Mouse (Mus musculus): ENCODE results near the gene Ap2a2. TPM values are rescaled to one million over a fixed set of nuclear protein-coding genes. Genes with fewer than 3 reads are reported as not detected.
"Not testable (repeated sequence)": the region's sequence is repeated elsewhere in the genome, so short reads cannot be mapped to it uniquely, and the experiment has no call there.

Gene Ap2a2
- polyA plus RNA-seq, 1 experiment from 2014 or later = 70.3 TPM

- Histone ChIP-seq H3K4me2 (ENCODE audit: low read depth, severe bottlenecking) (no peak overlapping the region), H3K9me3 (ENCODE audit: control insufficient read depth, low read length) (no peaks in the 10 kb centered on the region), H3K27me3 (ENCODE audit: control insufficient read depth, insufficient read depth, low read length) (no peaks in the 10 kb centered on the region), H3K4me3 (ENCODE audit: low read depth, low read length) (no peak overlapping the region), H3K36me3 (ENCODE audit: control insufficient read depth, insufficient read depth, low read length) (no peaks in the 10 kb centered on the region), H3K27ac (replicated peaks; ENCODE audit: low read depth, low read length) (no peak overlapping the region), H3K4me1 (ENCODE audit: control insufficient read depth, insufficient read depth, low read length) (no peaks in the 10 kb centered on the region), H3K9ac (ENCODE audit: low read length) (no peak overlapping the region)
- ATAC-seq (ENCODE audit: insufficient number of reproducible peaks, low FRiP score, low TSS enrichment, low read depth) = no peak
- DNase-seq (ENCODE audit: low spot score) = no peak
- 94% methylated on average over 2 of the region's 2 CpGs for WGBS
Measured at GRCm38 (mm10) chr7:141578943-141579342, 17.0 kb downstream of the Ap2a2 start.

GRCm38 (mm10) chr7:141581323-141581722, 19.4 kb downstream of the Ap2a2 start:
- no peak for DNase-seq (ENCODE audit: low spot score)
- Histone ChIP-seq H3K9me3 (ENCODE audit: control insufficient read depth, low read length) (no peaks in the 10 kb centered on the region), H3K27ac (replicated peaks; ENCODE audit: low read depth, low read length) (no peak overlapping the region), H3K36me3 (ENCODE audit: control insufficient read depth, insufficient read depth, low read length) (no peaks in the 10 kb centered on the region), H3K27me3 (ENCODE audit: control insufficient read depth, insufficient read depth, low read length) (no peaks in the 10 kb centered on the region), H3K9ac (ENCODE audit: low read length) (no peak overlapping the region), H3K4me3 (ENCODE audit: low read depth, low read length) (no peak overlapping the region), H3K4me1 (ENCODE audit: control insufficient read depth, insufficient read depth, low read length) (no peaks in the 10 kb centered on the region), H3K4me2 (ENCODE audit: low read depth, severe bottlenecking) (no peak overlapping the region)
- 83% methylated on average over 7 of the region's 7 CpGs for whole genome bisulfite sequencing
- ATAC-seq (ENCODE audit: insufficient number of reproducible peaks, low FRiP score, low TSS enrichment, low read depth) = no peak

DNA sequence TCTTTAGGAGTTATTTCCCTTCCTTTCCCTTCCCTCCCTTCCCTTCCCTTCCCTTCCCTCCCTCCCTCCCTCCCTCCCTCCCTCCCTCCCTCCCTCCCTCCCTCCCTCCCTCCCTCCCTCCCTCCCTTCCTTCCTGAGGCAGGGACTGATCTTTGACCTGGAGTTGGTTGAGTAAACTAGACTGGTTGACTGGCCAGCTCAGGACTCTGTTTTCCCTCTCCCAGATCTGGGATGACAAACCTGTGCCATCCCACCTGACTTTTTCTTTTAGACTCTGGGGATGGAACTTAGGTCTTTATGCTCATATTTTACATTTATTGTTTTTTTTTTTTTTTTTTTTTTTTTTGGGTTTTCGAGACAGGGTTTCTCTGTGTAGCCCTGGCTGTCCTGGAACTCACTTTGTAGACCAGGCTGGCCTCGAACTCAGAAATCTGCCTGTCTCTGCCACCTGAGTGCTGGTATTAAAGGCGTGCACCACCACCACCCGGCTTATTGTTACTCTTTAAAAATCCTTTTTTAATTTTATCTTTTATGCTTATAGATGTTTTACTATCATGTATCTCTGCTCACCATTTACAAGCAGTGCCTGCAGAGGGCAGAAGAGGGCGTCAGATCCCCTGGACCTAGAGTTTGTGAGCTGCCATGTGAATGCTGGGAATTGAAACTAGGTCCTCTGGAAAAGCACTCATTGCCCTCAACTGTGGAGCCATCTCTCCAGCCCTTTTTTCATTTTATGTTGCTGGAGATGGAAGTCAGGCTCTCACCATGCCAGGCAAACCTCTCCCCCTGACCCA, 22.3 kb downstream of the Ap2a2 start:
- no peaks in the 10 kb centered on the region for H3K27me3 ChIP-seq (ENCODE audit: control insufficient read depth, insufficient read depth, low read length)
- no peak overlapping the region for H3K27ac ChIP-seq (replicated peaks; ENCODE audit: low read depth, low read length)
- ATAC-seq (ENCODE audit: insufficient number of reproducible peaks, low FRiP score, low TSS enrichment, low read depth) (no peak), DNase-seq (ENCODE audit: low spot score) (no peak)
- H3K9me3 ChIP-seq (ENCODE audit: control insufficient read depth, low read length) = no peaks in the 10 kb centered on the region
- H3K36me3 ChIP-seq (ENCODE audit: control insufficient read depth, insufficient read depth, low read length) = 0 out of 2 replicates have a peak, but pooled peaks cover 2% of the 10 kb centered on the region
- no peak overlapping the region for H3K9ac ChIP-seq (ENCODE audit: low read length)
- H3K4me1 ChIP-seq (ENCODE audit: control insufficient read depth, insufficient read depth, low read length) = no peaks in the 10 kb centered on the region
- H3K4me3 ChIP-seq (ENCODE audit: low read depth, low read length) = no peak overlapping the region
- WGBS = 86% methylated on average over 4 of the region's 5 CpGs
- no peak overlapping the region for H3K4me2 ChIP-seq (ENCODE audit: low read depth, severe bottlenecking)

GRCm38 (mm10) chr7:141585288-141585687, 23.3 kb downstream of the Ap2a2 start:
- no peak for DNase-seq (ENCODE audit: low spot score)
- Histone ChIP-seq H3K27me3 (ENCODE audit: control insufficient read depth, insufficient read depth, low read length) (no peaks in the 10 kb centered on the region), H3K36me3 (ENCODE audit: control insufficient read depth, insufficient read depth, low read length) (0 out of 2 replicates have a peak, but pooled peaks cover 5% of the 10 kb centered on the region), H3K4me3 (ENCODE audit: low read depth, low read length) (no peak overlapping the region), H3K4me2 (ENCODE audit: low read depth, severe bottlenecking) (no peak overlapping the region), H3K9me3 (ENCODE audit: control insufficient read depth, low read length) (no peaks in the 10 kb centered on the region), H3K4me1 (ENCODE audit: control insufficient read depth, insufficient read depth, low read length) (no peaks in the 10 kb centered on the region), H3K27ac (replicated peaks; ENCODE audit: low read depth, low read length) (no peak overlapping the region), H3K9ac (ENCODE audit: low read length) (no peak overlapping the region)
- 86% methylated on average over 4 of the region's 4 CpGs for WGBS
- no peak for ATAC-seq (ENCODE audit: insufficient number of reproducible peaks, low FRiP score, low TSS enrichment, low read depth)

DNA sequence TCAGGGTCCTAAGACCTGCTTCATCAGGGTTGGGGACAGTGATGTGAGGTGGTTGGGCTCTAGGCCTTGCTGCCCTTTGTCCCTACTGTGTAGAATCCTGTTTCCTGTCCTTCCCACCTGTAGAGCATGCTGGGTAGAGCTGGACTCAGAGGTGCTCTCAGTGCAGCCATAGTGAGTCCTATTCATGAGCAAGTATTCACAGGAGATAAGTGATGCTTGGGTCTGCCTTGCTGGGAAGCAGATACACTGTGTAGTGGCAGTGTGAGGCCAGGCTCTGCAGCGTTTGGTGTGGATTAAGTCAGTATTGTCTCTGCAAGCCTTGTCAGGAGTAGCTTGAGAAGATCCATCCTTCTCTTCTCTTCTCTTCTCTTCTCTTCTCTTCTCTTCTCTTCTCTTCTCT, 23.9 kb downstream of the Ap2a2 start:
- Histone ChIP-seq H3K27me3 (ENCODE audit: control insufficient read depth, insufficient read depth, low read length) (no peaks in the 10 kb centered on the region), H3K27ac (replicated peaks; ENCODE audit: low read depth, low read length) (no peak overlapping the region), H3K4me3 (ENCODE audit: low read depth, low read length) (no peak overlapping the region), H3K4me2 (ENCODE audit: low read depth, severe bottlenecking) (no peak overlapping the region), H3K4me1 (ENCODE audit: control insufficient read depth, insufficient read depth, low read length) (no peaks in the 10 kb centered on the region), H3K9me3 (ENCODE audit: control insufficient read depth, low read length) (no peaks in the 10 kb centered on the region), H3K36me3 (ENCODE audit: control insufficient read depth, insufficient read depth, low read length) (peaks cover 5% of the 10 kb centered on the region; the same call in 1 of the 2 replicates), H3K9ac (ENCODE audit: low read length) (no peak overlapping the region)
- 93% methylated on average over 1 of the region's 1 CpGs for WGBS
- DNase-seq (ENCODE audit: low spot score) = no peak
- no peak for ATAC-seq (ENCODE audit: insufficient number of reproducible peaks, low FRiP score, low TSS enrichment, low read depth)

DNA sequence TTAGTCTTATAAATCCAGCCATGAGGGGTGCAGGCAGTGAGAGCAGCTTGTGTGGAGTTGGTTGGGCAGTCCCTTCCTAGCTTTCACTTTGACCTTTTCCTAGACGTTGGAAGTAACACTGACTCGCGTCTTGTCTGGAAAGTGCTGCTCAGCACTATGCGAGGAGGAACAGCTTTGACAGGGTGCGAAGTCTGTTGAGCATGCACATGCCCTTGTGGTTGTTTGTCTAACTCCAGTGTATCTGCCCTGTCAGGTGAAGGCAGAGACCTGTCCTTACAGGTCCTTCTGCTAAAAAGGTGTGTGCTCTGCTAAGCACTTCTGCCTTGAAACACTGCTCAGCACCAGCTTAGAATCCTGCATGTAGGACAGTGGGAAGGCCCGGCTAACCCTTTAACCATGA, 26.9 kb downstream of the Ap2a2 start:
- H3K9me3 ChIP-seq (ENCODE audit: control insufficient read depth, low read length) = no peaks in the 10 kb centered on the region
- H3K27me3 ChIP-seq (ENCODE audit: control insufficient read depth, insufficient read depth, low read length) = no peaks in the 10 kb centered on the region
- no peak for ATAC-seq (ENCODE audit: insufficient number of reproducible peaks, low FRiP score, low TSS enrichment, low read depth)
- no peak overlapping the region for H3K27ac ChIP-seq (replicated peaks; ENCODE audit: low read depth, low read length)
- no peak overlapping the region for H3K4me2 ChIP-seq (ENCODE audit: low read depth, severe bottlenecking)
- no peaks in the 10 kb centered on the region for H3K4me1 ChIP-seq (ENCODE audit: control insufficient read depth, insufficient read depth, low read length)
- no peak overlapping the region for H3K4me3 ChIP-seq (ENCODE audit: low read depth, low read length)
- DNase-seq (ENCODE audit: low spot score) = no peak
- 87% methylated on average over 6 of the region's 6 CpGs for WGBS
- H3K36me3 ChIP-seq (ENCODE audit: control insufficient read depth, insufficient read depth, low read length) = peaks cover 7% of the 10 kb centered on the region; the same call in 1 of the 2 replicates
- no peak overlapping the region for H3K9ac ChIP-seq (ENCODE audit: low read length)

GRCm38 (mm10) chr7:141590249-141590648, 28.3 kb downstream of the Ap2a2 start:
- not testable (repeated sequence) for H3K4me3 ChIP-seq (ENCODE audit: low read depth, low read length); H3K9me3 ChIP-seq (ENCODE audit: control insufficient read depth, low read length); DNase-seq (ENCODE audit: low spot score); H3K36me3 ChIP-seq (ENCODE audit: control insufficient read depth, insufficient read depth, low read length); H3K9ac ChIP-seq (ENCODE audit: low read length); H3K27ac ChIP-seq (replicated peaks; ENCODE audit: low read depth, low read length); H3K4me2 ChIP-seq (ENCODE audit: low read depth, severe bottlenecking); H3K4me1 ChIP-seq (ENCODE audit: control insufficient read depth, insufficient read depth, low read length); ATAC-seq (ENCODE audit: insufficient number of reproducible peaks, low FRiP score, low TSS enrichment, low read depth); H3K27me3 ChIP-seq (ENCODE audit: control insufficient read depth, insufficient read depth, low read length)
- 93% methylated on average over 6 of the region's 7 CpGs for WGBS

- Histone ChIP-seq H3K4me3 (ENCODE audit: low read depth, low read length) (no peak overlapping the region), H3K4me1 (ENCODE audit: control insufficient read depth, insufficient read depth, low read length) (no peaks in the 10 kb centered on the region), H3K27me3 (ENCODE audit: control insufficient read depth, insufficient read depth, low read length) (no peaks in the 10 kb centered on the region), H3K36me3 (ENCODE audit: control insufficient read depth, insufficient read depth, low read length) (peaks cover 7% of the 10 kb centered on the region; the same call in 1 of the 2 replicates), H3K27ac (replicated peaks; ENCODE audit: low read depth, low read length) (no peak overlapping the region), H3K4me2 (ENCODE audit: low read depth, severe bottlenecking) (no peak overlapping the region), H3K9ac (ENCODE audit: low read length) (no peak overlapping the region), H3K9me3 (ENCODE audit: control insufficient read depth, low read length) (no peaks in the 10 kb centered on the region)
- DNase-seq (ENCODE audit: low spot score) (no peak), ATAC-seq (ENCODE audit: insufficient number of reproducible peaks, low FRiP score, low TSS enrichment, low read depth) (no peak)
- WGBS = 95% methylated on average over 8 of the region's 8 CpGs
Measured at GRCm38 (mm10) chr7:141590959-141591358, 29.0 kb downstream of the Ap2a2 start.

Data from limb, embryonic 11.5 days (tissue).